Mouse (Mus musculus) heart, adult 2 months (tissue): Measurements from ENCODE around the gene Fgd2. TPM values are rescaled to one million over a fixed set of nuclear protein-coding genes. Genes with fewer than 3 reads are reported as not detected.

Experiments used
- DNase-seq, 2 experiments: peaks; one replicate each; pipeline ENCODE4 v3.0.0; 2021
- H3K27ac ChIP-seq: fragments of 200-600 bp; 2 replicates; pipeline ENCODE4 v1.8.1; 2022
- H3K27me3 ChIP-seq: fragments of 200-500 bp; 2 replicates; pipeline ENCODE4 v1.6.1; 2012; ENCODE audit warnings: mild to moderate bottlenecking, low read length, inconsistent platforms, mixed read lengths; ENCODE audit not compliant: control insufficient read depth, insufficient read depth
- H3K36me3 ChIP-seq: fragments of 200-500 bp; 2 replicates; pipeline ENCODE4 v1.6.1; 2012; ENCODE audit warnings: low read length, inconsistent platforms; ENCODE audit not compliant: control insufficient read depth, insufficient read depth
- H3K4me1 ChIP-seq: fragments of 200-500 bp; 2 replicates; pipeline ENCODE4 v1.6.1; 2011; ENCODE audit warnings: low read length; ENCODE audit not compliant: control insufficient read depth, insufficient read depth
- H3K4me3 ChIP-seq: fragments of 200-600 bp; 2 replicates; pipeline ENCODE4 v1.8.1; 2022
- H3K79me2 ChIP-seq: fragments of 200-500 bp; replicated peaks from 2 replicates; pipeline ENCODE4 v1.6.1; 2012; ENCODE audit warnings: mild to moderate bottlenecking, inconsistent platforms, low read length, moderate library complexity, mixed read lengths; ENCODE audit not compliant: control insufficient read depth, insufficient read depth
- H3K9ac ChIP-seq: fragments of 200-500 bp; 2 replicates; pipeline ENCODE4 v1.6.1; 2012; ENCODE audit warnings: low read depth, mild to moderate bottlenecking, control low read depth, inconsistent platforms, low read length, mixed read lengths
- CTCF ChIP-seq: fragments of 200-600 bp; IDR thresholded peaks from 2 replicates; pipeline ENCODE4 v1.8.1; 2022; ENCODE audit warnings: antibody characterized with exemption, mild to moderate bottlenecking, moderate library complexity
- EP300 ChIP-seq: fragments of 200-500 bp; IDR thresholded peaks from 2 replicates; pipeline ENCODE4 v1.6.1; 2011; ENCODE audit warnings: low read depth, low read length, control low read depth; ENCODE audit not compliant: insufficient read depth
- POLR2A ChIP-seq: fragments of 200-500 bp; IDR thresholded peaks from 2 replicates; pipeline ENCODE4 v1.6.1; 2011; ENCODE audit warnings: mild to moderate bottlenecking, low read depth, low read length, control low read depth; ENCODE audit not compliant: insufficient read depth
- WGBS: fragments of 180-500 bp; shearing (Covaris S2); methylation state at CpG from one replicate; pipeline ENCODE4 v1.1.7; 2018; 5-methylcytosine and 5-hydroxymethylcytosine counted together
- intact Hi-C: fragments of 180-260 bp; cut with DNase I; formaldehyde crosslinking; loops from one replicate; pipeline ENCODE4 v1.15.1; 2025
- polyA plus RNA-seq: library from polyadenylated mRNA; depleted of rRNA; stranded (reverse); fragments of >200 nt; gene quantifications from 2 replicates; pipeline ENCODE4 v1.2.3, GENCODE M21; 2012
- total RNA-seq, 2 experiments: library from RNA; stranded (reverse); gene quantifications; 2 replicates each; pipeline ENCODE4 v1.2.3; 2021

Fgd2 gene
- total and polyA plus RNA-seq, 3 experiments = 1.9 to 9.2 (median 2.4) TPM

GRCm38 (mm10) chr17:29318731-29319250 lies 41.9 kb upstream of the Fgd2 start:
- Histone ChIP-seq H3K9ac (peak overlapping the region; percentile 67), H3K36me3 (no peaks in the 10 kb centered on the region), H3K4me3 (peak overlapping the region; percentile 26), H3K79me2 (no peaks in the 10 kb centered on the region), H3K4me1 (peaks cover 15% of the 10 kb centered on the region), H3K27ac (peak overlapping the region; percentile 64), H3K27me3 (no peaks in the 10 kb centered on the region)
- intact Hi-C loops = loop anchor here (5.0 kb wide), 1 partner anchor 41 kb away; no protein-coding TSS in a partner anchor
- DNase-seq = peak in 1 of 2 experiments; percentile 59
- WGBS = 38% methylated on average over 6 of the region's 6 CpGs
- no peak for TF ChIP-seq CTCF
- peak; percentile 62 for TF ChIP-seq POLR2A

GRCm38 (mm10) chr17:29319476-29319875 lies 41.2 kb upstream of the Fgd2 start:
- no peaks in the 10 kb centered on the region for H3K36me3 ChIP-seq
- H3K9ac ChIP-seq = peak overlapping the region; percentile 67
- H3K27ac ChIP-seq = peak overlapping the region; percentile 64
- TF ChIP-seq EP300 = no peak
- TF ChIP-seq POLR2A = no peak
- intact Hi-C loops = loop anchor here (5.0 kb wide), 1 partner anchor 42 kb away; no protein-coding TSS in a partner anchor
- WGBS = 58% methylated on average over 7 of the region's 7 CpGs
- DNase-seq = no peak
- H3K4me1 ChIP-seq = peaks cover 15% of the 10 kb centered on the region
- H3K27me3 ChIP-seq = no peaks in the 10 kb centered on the region
- H3K4me3 ChIP-seq = peak overlapping the region; percentile 26
- no peaks in the 10 kb centered on the region for H3K79me2 ChIP-seq

GRCm38 (mm10) chr17:29319881-29320639 lies 40.7 kb upstream of the Fgd2 start:
- 53% methylated on average over 8 of the region's 8 CpGs for WGBS
- no peaks in the 10 kb centered on the region for H3K79me2 ChIP-seq
- H3K4me3 ChIP-seq = no peak overlapping the region
- TF ChIP-seq POLR2A (0 out of 2 replicates have a peak, but pooled peaks have one; percentile 33), EP300 (0 out of 2 replicates have a peak, but pooled peaks have one; percentile 32), CTCF (0 out of 2 replicates have a peak, but pooled peaks have one; percentile 14)
- intact Hi-C loops = loop anchor here (5.0 kb wide), 1 partner anchor 43 kb away; no protein-coding TSS in a partner anchor
- no peaks in the 10 kb centered on the region for H3K27me3 ChIP-seq
- peak in 1 of 2 experiments; percentile 29 for DNase-seq
- no peaks in the 10 kb centered on the region for H3K36me3 ChIP-seq
- peaks cover 15% of the 10 kb centered on the region for H3K4me1 ChIP-seq
- H3K27ac ChIP-seq = peak overlapping the region; percentile 64
- H3K9ac ChIP-seq = peak overlapping the region; percentile 41

GRCm38 (mm10) chr17:29321765-29322602 lies 38.7 kb upstream of the Fgd2 start:
- H3K9ac ChIP-seq = no peak overlapping the region
- peak in 1 of 2 experiments; percentile 15 for DNase-seq
- TF ChIP-seq CTCF (no peak), EP300 (no peak), POLR2A (no peak)
- H3K27ac ChIP-seq = no peak overlapping the region
- no peaks in the 10 kb centered on the region for H3K27me3 ChIP-seq
- H3K4me3 ChIP-seq = no peak overlapping the region
- intact Hi-C loops = no loop called here
- H3K36me3 ChIP-seq = no peaks in the 10 kb centered on the region
- peaks cover 7% of the 10 kb centered on the region; the same call in 1 of the 2 replicates for H3K4me1 ChIP-seq
- H3K79me2 ChIP-seq = no peaks in the 10 kb centered on the region
- WGBS = 78% methylated on average over 41 of the region's 41 CpGs

GRCm38 (mm10) chr17:29322603-29322962 lies 38.1 kb upstream of the Fgd2 start:
- 69% methylated on average over 18 of the region's 18 CpGs for WGBS
- intact Hi-C loops = no loop called here
- Histone ChIP-seq H3K27ac (no peak overlapping the region), H3K27me3 (no peaks in the 10 kb centered on the region), H3K36me3 (no peaks in the 10 kb centered on the region), H3K9ac (no peak overlapping the region), H3K4me3 (no peak overlapping the region), H3K79me2 (no peaks in the 10 kb centered on the region), H3K4me1 (peaks cover 7% of the 10 kb centered on the region; the same call in 1 of the 2 replicates)
- no peak for TF ChIP-seq CTCF
- no peak for TF ChIP-seq POLR2A
- no peak for TF ChIP-seq EP300
- no peak for DNase-seq
